Mouse (Mus musculus) ES-E14 (cell line): ENCODE results near the gene Ube4a. TPM values are rescaled to one million over a fixed set of nuclear protein-coding genes. Genes with fewer than 3 reads are reported as not detected.

Experiments used
- DNase-seq: peaks from one replicate; pipeline ENCODE4 v3.0.0-alpha.2; 2013; ENCODE audit warnings: low read depth, low spot score
- H3K27ac ChIP-seq: 2 replicates; pipeline ENCODE4 v1.5.1; 2012; ENCODE audit warnings: low read depth, mild to moderate bottlenecking, low read length, moderate library complexity, mixed read lengths; ENCODE audit not compliant: poor library complexity, insufficient read depth, severe bottlenecking
- H3K36me3 ChIP-seq: 2 replicates; pipeline ENCODE4 v1.6.1; 2012; ENCODE audit warnings: mild to moderate bottlenecking, low read length, moderate library complexity, mixed read lengths; ENCODE audit not compliant: control insufficient read depth, poor library complexity, insufficient read depth, severe bottlenecking
- H3K4me1 ChIP-seq, 2 experiments: fragments of 150-350 bp in 1 of 2; sonication (generic) in 1 of 2; 2 replicates each; pipeline ENCODE4 v1.6.1; 2012; ENCODE audit warnings: low read length in 2 of 2, mild to moderate bottlenecking in 1 of 2, mixed read lengths in 1 of 2; ENCODE audit not compliant: control insufficient read depth in 2 of 2, insufficient read depth in 2 of 2, poor library complexity in 1 of 2
- H3K4me3 ChIP-seq, 2 experiments: fragments of 150-350 bp in 1 of 2; sonication (generic) in 1 of 2; 2 replicates each; pipeline ENCODE4 v1.5.1; 2012; ENCODE audit warnings: low read length in 2 of 2, low read depth in 1 of 2, mild to moderate bottlenecking in 1 of 2, mixed read lengths in 1 of 2; ENCODE audit not compliant: insufficient read depth in 1 of 2, poor library complexity in 1 of 2, severe bottlenecking in 1 of 2
- H3K9ac ChIP-seq: 2 replicates; pipeline ENCODE4 v1.6.1; 2012; ENCODE audit warnings: low read depth, mild to moderate bottlenecking, low read length, mixed read lengths; ENCODE audit not compliant: poor library complexity, insufficient read depth, severe bottlenecking
- H3K9me3 ChIP-seq: fragments of 150-350 bp; sonication (generic); 2 replicates; pipeline ENCODE4 v1.6.1; 2012; ENCODE audit warnings: low read depth, mild to moderate bottlenecking, low read length; ENCODE audit not compliant: control insufficient read depth, insufficient read depth
- CHD2 ChIP-seq: IDR thresholded peaks from 2 replicates; pipeline ENCODE4 v1.6.1; 2014; ENCODE audit warnings: mild to moderate bottlenecking, low read depth, low read length, inconsistent platforms
- HCFC1 ChIP-seq: IDR thresholded peaks from 2 replicates; pipeline ENCODE4 v1.6.1; 2012; ENCODE audit warnings: low read length, inconsistent platforms, borderline replicate concordance; ENCODE audit not compliant: insufficient read depth
- MAFK ChIP-seq: IDR thresholded peaks from 2 replicates; pipeline ENCODE4 v1.6.1; 2014; ENCODE audit warnings: mild to moderate bottlenecking, low read depth, low read length, inconsistent platforms; ENCODE audit not compliant: insufficient read depth
- ZC3H11A ChIP-seq: IDR thresholded peaks from 2 replicates; pipeline ENCODE4 v1.6.1; 2012; ENCODE audit warnings: low read depth, mild to moderate bottlenecking, inconsistent platforms, low read length, borderline replicate concordance
- ZNF384 ChIP-seq: IDR thresholded peaks from 2 replicates; pipeline ENCODE4 v1.6.1; 2012; ENCODE audit warnings: low read depth, low read length, inconsistent platforms
- in situ Hi-C, 2 experiments: fragments of 600-800 bp; cut with MboI; formaldehyde crosslinking; loops; one replicate each; pipeline ENCODE4 v1.15.1; 2025; ENCODE audit warnings: low sequenced_read_pairs in 2 of 2, inconsistent platforms in 1 of 2; ENCODE audit not compliant: unreplicated experiment in 2 of 2
- total RNA-seq: library from RNA; depleted of rRNA; stranded (reverse); fragments of 300-350 nt; gene quantifications from 2 replicates; pipeline ENCODE4 v1.2.3, GENCODE M21; 2012

The Ube4a gene
- total RNA-seq, 1 experiment = 46.5 TPM

- Histone ChIP-seq H3K9me3 (no peaks in the 10 kb centered on the region), H3K36me3 (no peaks in the 10 kb centered on the region), H3K4me1 (no peaks in the 10 kb centered on the region; a peak in 1 of 4 replicates), H3K4me3 (peak within 1 kb of the TSS; percentile 43 to 44; a peak in 1 of 4 replicates), H3K9ac (no peak within 1 kb of the TSS), H3K27ac (no peak within 1 kb of the TSS)
- in situ Hi-C loops = no loop called here
- TF ChIP-seq HCFC1 = no peak
- no peak for TF ChIP-seq ZC3H11A
- no peak for TF ChIP-seq CHD2
- TF ChIP-seq MAFK = no peak
- TF ChIP-seq ZNF384 = no peak
- DNase-seq = no peak
These were observed 44.0 kb upstream of the Ube4a start, which contains the start of gene Cd3e for GRCm38 (mm10) chr9:45009180-45010078. Gene Cd3e (minus strand): TSS chr9:45009627.

- Histone ChIP-seq H3K4me1 (no peaks in the 10 kb centered on the region; a peak in 1 of 4 replicates), H3K9me3 (no peaks in the 10 kb centered on the region), H3K4me3 (no peak overlapping the region), H3K9ac (no peak overlapping the region), H3K36me3 (no peaks in the 10 kb centered on the region), H3K27ac (no peak overlapping the region)
- no peak for DNase-seq
- in situ Hi-C loops = no loop called here
- TF ChIP-seq HCFC1 = no peak
- TF ChIP-seq CHD2 = no peak
- no peak for TF ChIP-seq MAFK
- no peak for TF ChIP-seq ZC3H11A
- no peak for TF ChIP-seq ZNF384
These were observed 42.9 kb upstream of the Ube4a start for GRCm38 (mm10) chr9:45008342-45008741.

DNA sequence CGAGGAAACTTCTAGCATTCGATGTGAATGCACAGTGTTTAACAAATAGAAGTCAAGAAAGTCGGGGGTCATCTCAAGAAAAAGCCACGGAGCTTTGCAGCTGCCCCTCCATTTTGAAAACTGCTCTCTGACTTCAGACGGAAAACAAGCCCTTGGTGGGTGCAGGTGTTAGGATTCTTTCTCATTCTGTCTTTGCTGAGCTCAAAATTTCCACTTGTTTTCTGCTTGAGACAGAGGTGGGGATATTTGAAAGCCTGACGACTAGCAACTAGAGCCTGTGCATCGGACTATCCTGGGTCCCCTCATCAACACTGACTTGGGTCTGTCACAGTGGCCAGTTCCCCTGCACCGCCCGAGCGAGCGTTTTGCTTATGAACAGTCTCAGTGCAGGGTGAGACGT lies 42.0 kb upstream of the Ube4a start:
- TF ChIP-seq HCFC1 = no peak
- TF ChIP-seq MAFK = no peak
- no peak for TF ChIP-seq CHD2
- TF ChIP-seq ZC3H11A = no peak
- TF ChIP-seq ZNF384 = no peak
- Histone ChIP-seq H3K36me3 (no peaks in the 10 kb centered on the region), H3K4me1 (no peaks in the 10 kb centered on the region; a peak in 1 of 4 replicates), H3K27ac (no peak overlapping the region), H3K4me3 (no peak overlapping the region), H3K9me3 (no peaks in the 10 kb centered on the region), H3K9ac (no peak overlapping the region)
- in situ Hi-C loops = no loop called here
- DNase-seq = no peak

GRCm38 (mm10) chr9:45000249-45000648 lies 34.8 kb upstream of the Ube4a start:
- H3K9ac ChIP-seq = no peak overlapping the region
- no peaks in the 10 kb centered on the region for H3K4me1 ChIP-seq
- no peaks in the 10 kb centered on the region for H3K9me3 ChIP-seq
- no peak for DNase-seq
- TF ChIP-seq ZNF384 (no peak), MAFK (no peak), CHD2 (no peak), HCFC1 (no peak), ZC3H11A (no peak)
- no peak overlapping the region for H3K27ac ChIP-seq
- H3K4me3 ChIP-seq = no peak overlapping the region
- H3K36me3 ChIP-seq = no peaks in the 10 kb centered on the region
- in situ Hi-C loops = no loop called here
